Mouse (Mus musculus) C2C12 (cell line): ENCODE measurements around the gene Glt8d2.

Experiments
- CEBPB ChIP-seq: IDR thresholded peaks from one replicate; pipeline ENCODE4 v1.6.1; 2011; ENCODE audit warnings: low read depth, mild to moderate bottlenecking, control low read depth, moderate library complexity
- CTCF ChIP-seq: IDR thresholded peaks from one replicate; pipeline ENCODE4 v1.5.1; 2011; ENCODE audit not compliant: control insufficient read depth, insufficient read depth, insufficient read length
- FOSL1 ChIP-seq: IDR thresholded peaks from one replicate; pipeline ENCODE4 v1.8.0; 2011; ENCODE audit warnings: mild to moderate bottlenecking, low read length; ENCODE audit not compliant: poor library complexity, insufficient read depth, severe bottlenecking
- MAX ChIP-seq: IDR thresholded peaks from one replicate; pipeline ENCODE4 v1.6.1; 2011; ENCODE audit warnings: mild to moderate bottlenecking, control low read depth
- MYOD1 ChIP-seq: IDR thresholded peaks from one replicate; pipeline ENCODE4 v1.6.1; 2011; ENCODE audit warnings: low read depth; ENCODE audit not compliant: control insufficient read depth, insufficient read length
- MYOG ChIP-seq: IDR thresholded peaks from one replicate; pipeline ENCODE4 v1.6.1; 2011; ENCODE audit not compliant: control insufficient read depth, insufficient read length; ENCODE audit errors: extremely low read depth
- USF1 ChIP-seq: IDR thresholded peaks from one replicate; pipeline ENCODE4 v1.6.1; 2011; ENCODE audit warnings: low read depth, mild to moderate bottlenecking, control low read depth, moderate library complexity

GRCm38 (mm10) chr10:82651221-82651620 is 39.2 kb downstream of the Glt8d2 start:
- TF ChIP-seq CTCF = no peak
- no peak for TF ChIP-seq CEBPB
- TF ChIP-seq USF1 = no peak
- TF ChIP-seq MAX = no peak
- no peak for TF ChIP-seq MYOG
- no peak for TF ChIP-seq MYOD1
- TF ChIP-seq FOSL1 = no peak
